Mouse (Mus musculus) neural tube, embryonic 13.5 days (tissue): Measurements from ENCODE around the gene Nemf. TPM values are rescaled to one million over a fixed set of nuclear protein-coding genes. Genes with fewer than 3 reads are reported as not detected.

Experiments used
- ATAC-seq: fragments of 200-750 bp; cut with Nextera tagmentation; 2 replicates; pipeline ENCODE4 v1.8.0; 2017; ENCODE audit warnings: low read depth, mild to moderate bottlenecking, moderate TSS enrichment, moderate library complexity
- H3K27ac ChIP-seq: fragments of 300-500 bp; sonication (generic); replicated peaks from 2 replicates; pipeline ENCODE4 v1.5.1; 2015; ENCODE audit warnings: moderate library complexity, mild to moderate bottlenecking, inconsistent platforms
- H3K27me3 ChIP-seq: fragments of 300-500 bp; sonication (generic); 2 replicates; pipeline ENCODE4 v1.6.1; 2015; ENCODE audit warnings: mild to moderate bottlenecking, inconsistent platforms
- H3K36me3 ChIP-seq: fragments of 300-500 bp; sonication (generic); 2 replicates; pipeline ENCODE4 v1.6.1; 2015; ENCODE audit warnings: mild to moderate bottlenecking, inconsistent platforms
- H3K4me1 ChIP-seq: fragments of 300-500 bp; sonication (generic); replicated peaks from 2 replicates; pipeline ENCODE4 v1.6.1; 2015; ENCODE audit warnings: inconsistent platforms
- H3K4me2 ChIP-seq: fragments of 300-500 bp; sonication (generic); 2 replicates; pipeline ENCODE4 v1.6.1; 2015; ENCODE audit warnings: inconsistent platforms, mild to moderate bottlenecking, moderate library complexity
- H3K4me3 ChIP-seq: fragments of 300-500 bp; sonication (generic); 2 replicates; pipeline ENCODE4 v1.5.1; 2015; ENCODE audit warnings: mild to moderate bottlenecking, inconsistent platforms
- H3K9ac ChIP-seq: fragments of 300-500 bp; sonication (generic); 2 replicates; pipeline ENCODE4 v1.6.1; 2015; ENCODE audit warnings: moderate library complexity, mild to moderate bottlenecking, inconsistent platforms
- H3K9me3 ChIP-seq: fragments of 300-500 bp; sonication (generic); 2 replicates; pipeline ENCODE4 v1.6.1; 2016; ENCODE audit warnings: inconsistent platforms
- WGBS: fragments of 180-500 bp; shearing (Covaris S2); methylation state at CpG from one replicate; pipeline ENCODE4 v1.1.7; 2015; 5-methylcytosine and 5-hydroxymethylcytosine counted together
- microRNA-seq: library from miRNA; unstranded; fragments of <30 nt; microRNA quantifications from one replicate; pipeline ENCODE4, GENCODE M21; 2016
- polyA plus RNA-seq: library from polyadenylated mRNA; unstranded; fragments of >200 nt; fragmentation: Nextera tagmentation; extraction: Ambion mirVana; gene quantifications from 2 replicates; pipeline ENCODE4 v1.2.1, GENCODE M21; 2015

Nemf gene
- polyA plus RNA-seq, 1 experiment from 2014 or later: 96.5 TPM

DNA sequence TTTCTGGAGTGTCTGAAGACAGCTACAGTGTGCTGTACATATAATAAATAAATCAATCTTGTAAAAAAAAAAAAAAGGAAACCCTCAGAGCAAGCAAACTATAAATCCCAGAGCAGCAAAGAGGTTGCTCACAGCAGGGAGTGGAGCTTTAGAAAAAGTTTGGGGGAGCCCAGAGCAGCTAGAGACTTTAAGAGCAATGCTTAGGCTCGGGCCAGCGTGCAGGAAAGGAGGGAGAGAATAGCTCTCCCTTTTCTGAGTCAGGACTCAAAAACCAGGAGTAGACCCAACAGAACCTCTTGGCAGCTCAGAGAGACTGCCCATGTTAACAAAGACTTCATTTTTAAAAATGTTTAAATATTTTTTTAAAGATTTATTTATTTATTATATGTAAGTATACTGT is 88.0 kb downstream of the Nemf start:
- Histone ChIP-seq H3K27me3 (no peaks in the 10 kb centered on the region), H3K27ac (no peak overlapping the region), H3K4me1 (no peaks in the 10 kb centered on the region), H3K4me2 (no peak overlapping the region), H3K9ac (no peak overlapping the region), H3K36me3 (no peaks in the 10 kb centered on the region), H3K9me3 (no peaks in the 10 kb centered on the region), H3K4me3 (no peak overlapping the region)
- no peak for ATAC-seq
- 72% methylated on average over 2 of the region's 2 CpGs for WGBS

DNA sequence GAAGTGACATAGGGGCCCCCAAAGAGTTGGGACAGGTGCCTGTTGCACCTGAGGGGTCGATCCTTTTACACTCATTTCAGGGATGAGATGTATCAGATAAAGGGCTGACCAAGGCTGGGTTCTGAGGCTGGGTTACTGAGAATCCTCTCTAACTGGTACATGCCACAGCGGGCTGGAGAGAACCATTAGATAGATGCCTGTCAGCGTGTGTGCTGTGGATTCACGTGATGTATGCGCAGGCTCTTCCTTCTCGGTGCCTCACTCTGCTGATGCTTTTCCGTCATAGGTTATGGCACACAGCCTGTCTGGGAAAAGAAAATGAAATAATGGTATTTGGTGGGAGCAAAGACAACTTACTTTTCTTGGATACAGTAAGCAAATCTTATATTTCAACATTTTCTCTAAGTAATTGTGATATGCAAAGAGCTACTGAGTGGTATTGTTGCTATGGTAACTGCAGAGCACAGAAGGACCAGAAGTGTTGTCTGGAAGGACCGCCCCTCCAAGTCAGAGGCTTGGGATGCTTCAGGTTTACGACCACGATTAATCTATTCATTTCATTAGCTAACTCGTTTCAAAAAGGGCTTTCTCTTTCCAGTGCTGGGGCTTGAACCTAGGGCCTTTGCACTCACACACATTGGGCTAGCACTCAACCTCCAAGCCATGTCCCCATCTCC is 88.9 kb downstream of the Nemf start:
- 70% methylated on average over 11 of the region's 11 CpGs for WGBS
- H3K4me2 ChIP-seq: no peak overlapping the region
- no peak for ATAC-seq

DNA sequence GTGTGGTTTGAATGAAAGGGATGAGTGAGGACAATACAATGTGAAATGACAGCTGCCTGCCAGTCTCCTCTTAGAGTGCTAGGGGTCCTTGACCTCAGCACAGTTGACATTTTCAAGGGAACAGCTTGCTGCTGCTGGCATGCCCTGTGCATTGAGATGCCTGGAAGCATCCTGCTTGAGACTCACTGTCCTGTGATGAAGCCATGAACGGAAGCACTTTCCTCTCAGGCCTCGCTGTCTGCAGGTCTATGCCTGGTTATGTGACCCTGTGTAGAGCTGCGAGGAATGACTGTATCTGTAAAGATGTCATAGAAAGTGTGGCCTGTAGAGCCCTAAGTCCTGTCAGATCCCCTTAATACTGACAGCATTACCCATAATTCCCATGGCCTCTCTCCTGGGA is 91.9 kb downstream of the Nemf start:
- ATAC-seq: no peak
- H3K4me1 ChIP-seq: no peaks in the 10 kb centered on the region
- H3K36me3 ChIP-seq: no peaks in the 10 kb centered on the region
- WGBS: 93% methylated on average over 3 of the region's 3 CpGs
- no peak overlapping the region for H3K9ac ChIP-seq
- H3K27ac ChIP-seq: no peak overlapping the region
- H3K4me3 ChIP-seq: no peak overlapping the region
- H3K9me3 ChIP-seq: no peaks in the 10 kb centered on the region
- no peak overlapping the region for H3K4me2 ChIP-seq
- H3K27me3 ChIP-seq: no peaks in the 10 kb centered on the region

More for the DNA sequence above, 88.9 kb downstream of the Nemf start:
- H3K27ac ChIP-seq: no peak overlapping the region
- H3K4me1 ChIP-seq: no peaks in the 10 kb centered on the region
- no peaks in the 10 kb centered on the region for H3K36me3 ChIP-seq
- H3K9ac ChIP-seq: no peak overlapping the region
- no peaks in the 10 kb centered on the region for H3K27me3 ChIP-seq
- H3K9me3 ChIP-seq: no peaks in the 10 kb centered on the region
- H3K4me3 ChIP-seq: no peak overlapping the region

DNA sequence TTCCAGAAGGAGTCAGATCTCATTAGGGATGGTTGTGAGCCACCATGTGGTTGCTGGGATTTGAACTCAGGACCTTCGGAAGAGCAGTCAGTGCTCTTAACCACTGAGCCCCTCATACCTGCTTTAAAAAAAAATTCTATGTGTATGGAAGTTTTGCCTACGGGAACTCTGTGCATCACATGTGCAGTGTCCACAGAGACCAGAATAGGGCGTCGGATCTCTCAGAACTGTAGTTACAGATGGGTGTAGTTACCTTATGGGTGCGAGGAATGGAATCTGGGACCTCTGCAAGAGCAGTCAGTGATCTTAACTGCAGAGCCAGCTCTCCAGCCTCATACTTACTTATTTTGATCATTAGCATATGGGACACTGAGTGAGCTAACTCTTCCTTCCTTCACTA is 94.7 kb downstream of the Nemf start:
- no peak overlapping the region for H3K9ac ChIP-seq
- no peak for ATAC-seq
- WGBS: 92% methylated on average over 5 of the region's 5 CpGs
- no peak overlapping the region for H3K27ac ChIP-seq
- no peaks in the 10 kb centered on the region for H3K9me3 ChIP-seq
- H3K4me1 ChIP-seq: no peaks in the 10 kb centered on the region
- no peak overlapping the region for H3K4me3 ChIP-seq
- H3K27me3 ChIP-seq: no peaks in the 10 kb centered on the region
- H3K36me3 ChIP-seq: no peaks in the 10 kb centered on the region
- H3K4me2 ChIP-seq: no peak overlapping the region

Small RNAs within 50 kb of the gene (microRNA-seq; reads per million reads assigned to microRNA genes)
- gene Gm47299 (not detected), gene Gm47305 (not detected)

Other genes with a start within 250 kb of the Nemf start
- gene Rps29, start 198.0 kb downstream of the Nemf start, polyA plus RNA-seq: 1,017 and 1,154 TPM in 2 replicates
- 5.1 and 6.0 TPM in 2 replicates for gene Lrr1, start 188.4 kb downstream of the Nemf start, polyA plus RNA-seq
- gene Rpl36al, start 173.1 kb downstream of the Nemf start, polyA plus RNA-seq: 422 and 474 TPM in 2 replicates
- gene Mgat2, start 173.0 kb downstream of the Nemf start, polyA plus RNA-seq: 38.5 and 42.2 TPM in 2 replicates
- 18.1 and 18.2 TPM in 2 replicates for gene Gm49383, start 160.1 kb downstream of the Nemf start, polyA plus RNA-seq
- 7.0 and 7.6 TPM in 2 replicates for gene Dnaaf2, start 158.7 kb downstream of the Nemf start, polyA plus RNA-seq
- 15.1 and 16.3 TPM in 2 replicates for gene Gm49384, start 152.9 kb downstream of the Nemf start, polyA plus RNA-seq
- gene Pole2, start 129.0 kb downstream of the Nemf start, polyA plus RNA-seq: 4.1 and 7.1 TPM in 2 replicates
- gene Klhdc1, start 116.0 kb downstream of the Nemf start, polyA plus RNA-seq: 8.4 and 9.8 TPM in 2 replicates
- gene Klhdc2, start 60.5 kb downstream of the Nemf start, polyA plus RNA-seq: 293 and 300 TPM in 2 replicates
- 32.6 and 34.5 TPM in 2 replicates for gene Arf6, start 15.0 kb upstream of the Nemf start, polyA plus RNA-seq
- gene Gm9887, start 15.3 kb upstream of the Nemf start, polyA plus RNA-seq: 0.71 and 1.3 TPM in 2 replicates
- gene Vcpkmt, start 225.9 kb upstream of the Nemf start, polyA plus RNA-seq: 25.6 and 28.2 TPM in 2 replicates